Mouse (Mus musculus) liver, adult 2 months (tissue): ENCODE measurements around the gene Slc23a4.

Experiments
- CTCF ChIP-seq: fragments of 200-500 bp; IDR thresholded peaks from 2 replicates; pipeline ENCODE4 v1.5.1; 2011; ENCODE audit warnings: low read depth, low read length, control low read depth
- POLR2A ChIP-seq: fragments of 200-500 bp; IDR thresholded peaks from 2 replicates; pipeline ENCODE4 v1.6.1; 2011; ENCODE audit warnings: low read length, control low read depth; ENCODE audit not compliant: insufficient read depth; ENCODE audit errors: extremely low read depth

- TF ChIP-seq POLR2A: no peak
- no peak for TF ChIP-seq CTCF
Measured at GRCm38 (mm10) chr6:35030226-35030625, 42.0 kb upstream of the Slc23a4 start.
